Mouse (Mus musculus): ENCODE data around the gene Grin3b. TPM values are rescaled to one million over a fixed set of nuclear protein-coding genes. Genes with fewer than 3 reads are reported as not detected.
A peak's percentile ranks its signal among the peaks of the same experiment; 100 is the strongest.

Grin3b gene
- polyA plus RNA-seq, 1 experiment from 2014 or later: 0.38 TPM

DNA sequence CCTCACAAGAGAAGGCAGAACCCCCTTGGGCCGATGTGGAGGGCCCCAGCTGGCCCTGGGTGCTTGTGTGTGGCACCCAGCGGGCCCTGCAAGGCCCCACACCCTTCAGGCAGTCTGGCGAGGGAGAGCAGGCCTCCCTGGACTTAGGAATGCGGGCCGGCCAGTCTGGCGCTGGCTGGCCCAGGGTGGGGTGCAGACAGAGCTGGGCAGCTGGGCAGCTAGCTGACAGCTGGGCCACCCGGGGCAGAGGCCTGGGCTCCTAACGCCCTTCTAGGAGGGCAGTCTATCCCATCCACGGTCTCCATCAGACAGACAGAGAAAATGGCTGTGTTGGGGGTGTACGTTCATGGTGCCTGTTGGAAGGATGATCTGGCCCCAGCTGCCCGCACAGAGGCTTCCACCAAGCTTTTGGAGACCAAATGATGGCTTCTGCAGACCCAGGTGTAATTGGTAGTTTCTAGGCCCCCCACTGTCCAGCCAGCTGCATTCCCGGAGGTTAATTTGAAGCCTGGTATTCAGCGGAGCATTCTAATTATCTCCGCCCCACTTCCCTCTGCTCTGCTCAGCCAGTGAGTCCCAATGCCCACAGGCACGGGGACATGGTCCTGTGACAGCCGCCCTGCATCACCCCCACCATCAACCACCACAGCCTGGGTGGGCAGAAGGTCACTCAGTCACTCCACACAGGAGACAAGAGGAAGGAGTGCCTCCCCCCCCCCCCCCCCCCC lies 24.8 kb upstream of the Grin3b start:
- ATAC-seq (ENCODE audit: low FRiP score) (peak; percentile 62), DNase-seq (ENCODE audit: low spot score, missing footprints) (no peak)
- no peaks in the 10 kb centered on the region for H3K27me3 ChIP-seq (ENCODE audit: control insufficient read depth, insufficient read depth, low read length)
- peak overlapping the region; percentile 68 for H3K27ac ChIP-seq (ENCODE audit: low read depth, low read length)
- H3K9me3 ChIP-seq (ENCODE audit: control insufficient read depth, low read length): no peaks in the 10 kb centered on the region
- peak overlapping the region; percentile 13; the same call in 1 of the 2 replicates for H3K4me2 ChIP-seq
- WGBS: 22% methylated on average over 16 of the region's 16 CpGs
- peak overlapping the region; percentile 27; the same call in 1 of the 2 replicates for H3K9ac ChIP-seq (ENCODE audit: low read length)
- peaks cover 23% of the 10 kb centered on the region for H3K4me1 ChIP-seq (ENCODE audit: control insufficient read depth, insufficient read depth, low read length)
- H3K36me3 ChIP-seq (ENCODE audit: control insufficient read depth, insufficient read depth, low read length): no peaks in the 10 kb centered on the region
- no peak overlapping the region for H3K4me3 ChIP-seq (ENCODE audit: low read depth, low read length)

GRCm38 (mm10) chr10:79946752-79947322 lies 23.7 kb upstream of the Grin3b start:
- WGBS: 24% methylated on average over 6 of the region's 7 CpGs
- Histone ChIP-seq H3K4me3 (ENCODE audit: low read depth, low read length) (no peak overlapping the region), H3K27ac (ENCODE audit: low read depth, low read length) (peak overlapping the region; percentile 44), H3K4me2 (peak overlapping the region; percentile 4; the same call in 1 of the 2 replicates), H3K27me3 (ENCODE audit: control insufficient read depth, insufficient read depth, low read length) (no peaks in the 10 kb centered on the region), H3K9me3 (ENCODE audit: control insufficient read depth, low read length) (no peaks in the 10 kb centered on the region), H3K4me1 (ENCODE audit: control insufficient read depth, insufficient read depth, low read length) (peaks cover 23% of the 10 kb centered on the region), H3K9ac (ENCODE audit: low read length) (peak overlapping the region; percentile 30), H3K36me3 (ENCODE audit: control insufficient read depth, insufficient read depth, low read length) (no peaks in the 10 kb centered on the region)
- ATAC-seq (ENCODE audit: low FRiP score) (no peak; the same call in 1 of the 2 replicates), DNase-seq (ENCODE audit: low spot score, missing footprints) (no peak)

- no peaks in the 10 kb centered on the region for H3K9me3 ChIP-seq (ENCODE audit: control insufficient read depth, low read length)
- H3K27me3 ChIP-seq (ENCODE audit: control insufficient read depth, insufficient read depth, low read length): no peaks in the 10 kb centered on the region
- H3K27ac ChIP-seq (ENCODE audit: low read depth, low read length): no peak overlapping the region; the same call in 1 of the 2 replicates
- H3K36me3 ChIP-seq (ENCODE audit: control insufficient read depth, insufficient read depth, low read length): no peaks in the 10 kb centered on the region
- ATAC-seq (ENCODE audit: low FRiP score) (no peak), DNase-seq (ENCODE audit: low spot score, missing footprints) (no peak)
- WGBS: 84% methylated on average over 6 of the region's 6 CpGs
- H3K9ac ChIP-seq (ENCODE audit: low read length): no peak overlapping the region
- no peak overlapping the region for H3K4me3 ChIP-seq (ENCODE audit: low read depth, low read length)
- no peak overlapping the region for H3K4me2 ChIP-seq
- peaks cover 23% of the 10 kb centered on the region for H3K4me1 ChIP-seq (ENCODE audit: control insufficient read depth, insufficient read depth, low read length)
Observed at GRCm38 (mm10) chr10:79947502-79947901, 23.0 kb upstream of the Grin3b start.

- no peaks in the 10 kb centered on the region; the same call in 1 of the 2 replicates for H3K27me3 ChIP-seq (ENCODE audit: control insufficient read depth, insufficient read depth, low read length)
- ATAC-seq (ENCODE audit: low FRiP score) (no peak), DNase-seq (ENCODE audit: low spot score, missing footprints) (no peak)
- H3K36me3 ChIP-seq (ENCODE audit: control insufficient read depth, insufficient read depth, low read length): no peaks in the 10 kb centered on the region
- 93% methylated on average over 4 of the region's 4 CpGs for WGBS
- H3K4me2 ChIP-seq: no peak overlapping the region
- no peaks in the 10 kb centered on the region for H3K9me3 ChIP-seq (ENCODE audit: control insufficient read depth, low read length)
- peaks cover 19% of the 10 kb centered on the region for H3K4me1 ChIP-seq (ENCODE audit: control insufficient read depth, insufficient read depth, low read length)
- no peak overlapping the region for H3K27ac ChIP-seq (ENCODE audit: low read depth, low read length)
- H3K4me3 ChIP-seq (ENCODE audit: low read depth, low read length): no peak overlapping the region
- no peak overlapping the region for H3K9ac ChIP-seq (ENCODE audit: low read length)
Observed at GRCm38 (mm10) chr10:79949873-79950272, 20.6 kb upstream of the Grin3b start.

DNA sequence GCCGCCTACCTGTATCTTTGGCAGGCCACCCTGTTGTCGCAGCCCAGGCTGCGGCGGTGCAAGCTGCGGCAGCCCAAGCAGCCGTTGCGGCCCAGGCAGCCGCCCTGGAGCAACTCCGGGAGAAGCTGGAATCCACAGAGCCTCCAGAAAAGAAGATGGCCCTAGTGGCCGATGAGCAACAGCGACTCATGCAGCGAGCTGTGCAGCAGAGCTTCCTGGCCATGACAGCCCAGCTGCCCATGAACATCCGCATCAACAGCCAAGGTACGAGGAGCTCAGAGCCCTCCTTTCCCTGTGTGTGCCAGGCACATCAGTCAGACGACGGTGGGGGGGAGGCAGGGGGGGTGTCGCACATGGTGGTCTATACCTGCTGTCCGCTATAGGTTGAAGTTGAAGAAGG lies 19.9 kb upstream of the Grin3b start:
- Histone ChIP-seq H3K27me3 (ENCODE audit: control insufficient read depth, insufficient read depth, low read length) (no peaks in the 10 kb centered on the region; the same call in 1 of the 2 replicates), H3K4me2 (no peak overlapping the region), H3K4me1 (ENCODE audit: control insufficient read depth, insufficient read depth, low read length) (peaks cover 16% of the 10 kb centered on the region), H3K9me3 (ENCODE audit: control insufficient read depth, low read length) (no peaks in the 10 kb centered on the region), H3K36me3 (ENCODE audit: control insufficient read depth, insufficient read depth, low read length) (no peaks in the 10 kb centered on the region), H3K9ac (ENCODE audit: low read length) (no peak overlapping the region), H3K4me3 (ENCODE audit: low read depth, low read length) (no peak overlapping the region), H3K27ac (ENCODE audit: low read depth, low read length) (no peak overlapping the region)
- ATAC-seq (ENCODE audit: low FRiP score) (no peak), DNase-seq (ENCODE audit: low spot score, missing footprints) (no peak)
- 86% methylated on average over 18 of the region's 18 CpGs for WGBS

DNA sequence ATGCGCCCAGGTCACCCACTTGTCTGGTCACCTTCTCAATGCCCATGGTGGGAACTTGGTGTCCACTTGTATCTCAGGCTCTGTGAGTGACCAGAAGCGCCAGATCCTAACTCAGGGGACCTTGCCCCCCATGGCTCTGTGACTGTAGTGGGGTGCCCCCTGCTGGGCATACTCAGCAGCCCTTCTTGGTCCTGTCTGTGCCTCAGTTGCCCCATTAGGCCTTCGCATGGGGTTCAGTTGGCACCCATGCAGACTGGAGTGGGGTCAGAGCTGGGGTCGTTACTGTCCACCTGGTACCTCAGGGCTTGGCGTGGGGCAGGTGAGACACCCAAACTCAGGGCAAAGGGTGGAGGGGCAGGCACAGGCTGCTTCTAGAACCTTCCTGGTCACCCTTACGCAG lies 16.6 kb upstream of the Grin3b start:
- 87% methylated on average over 6 of the region's 6 CpGs for WGBS
- no peak overlapping the region for H3K4me3 ChIP-seq (ENCODE audit: low read depth, low read length)
- H3K9me3 ChIP-seq (ENCODE audit: control insufficient read depth, low read length): no peaks in the 10 kb centered on the region
- H3K4me2 ChIP-seq: no peak overlapping the region
- no peak for DNase-seq (ENCODE audit: low spot score, missing footprints)
- H3K36me3 ChIP-seq (ENCODE audit: control insufficient read depth, insufficient read depth, low read length): no peaks in the 10 kb centered on the region
- no peak for ATAC-seq (ENCODE audit: low FRiP score)
- no peak overlapping the region for H3K27ac ChIP-seq (ENCODE audit: low read depth, low read length)
- H3K27me3 ChIP-seq (ENCODE audit: control insufficient read depth, insufficient read depth, low read length): no peaks in the 10 kb centered on the region; the same call in 1 of the 2 replicates
- H3K9ac ChIP-seq (ENCODE audit: low read length): no peak overlapping the region
- H3K4me1 ChIP-seq (ENCODE audit: control insufficient read depth, insufficient read depth, low read length): 0 out of 2 replicates have a peak, but pooled peaks cover 2% of the 10 kb centered on the region

GRCm38 (mm10) chr10:79955691-79956090 lies 14.8 kb upstream of the Grin3b start:
- H3K27ac ChIP-seq (ENCODE audit: low read depth, low read length): no peak overlapping the region
- 70% methylated on average over 9 of the region's 9 CpGs for whole genome bisulfite sequencing
- no peak overlapping the region for H3K4me3 ChIP-seq (ENCODE audit: low read depth, low read length)
- H3K36me3 ChIP-seq (ENCODE audit: control insufficient read depth, insufficient read depth, low read length): no peaks in the 10 kb centered on the region
- no peak overlapping the region for H3K4me2 ChIP-seq
- ATAC-seq (ENCODE audit: low FRiP score) (no peak), DNase-seq (ENCODE audit: low spot score, missing footprints) (no peak)
- no peak overlapping the region for H3K9ac ChIP-seq (ENCODE audit: low read length)
- peaks cover 6% of the 10 kb centered on the region for H3K4me1 ChIP-seq (ENCODE audit: control insufficient read depth, insufficient read depth, low read length)
- no peaks in the 10 kb centered on the region for H3K9me3 ChIP-seq (ENCODE audit: control insufficient read depth, low read length)
- no peaks in the 10 kb centered on the region; the same call in 1 of the 2 replicates for H3K27me3 ChIP-seq (ENCODE audit: control insufficient read depth, insufficient read depth, low read length)

GRCm38 (mm10) chr10:79956643-79957154 lies 13.8 kb upstream of the Grin3b start:
- 10% methylated on average over 4 of the region's 4 CpGs for WGBS
- ATAC-seq (ENCODE audit: low FRiP score) (no peak), DNase-seq (ENCODE audit: low spot score, missing footprints) (no peak)
- Histone ChIP-seq H3K4me1 (ENCODE audit: control insufficient read depth, insufficient read depth, low read length) (peaks cover 10% of the 10 kb centered on the region), H3K4me3 (ENCODE audit: low read depth, low read length) (no peak overlapping the region), H3K9me3 (ENCODE audit: control insufficient read depth, low read length) (no peaks in the 10 kb centered on the region), H3K27ac (ENCODE audit: low read depth, low read length) (no peak overlapping the region), H3K4me2 (no peak overlapping the region), H3K36me3 (ENCODE audit: control insufficient read depth, insufficient read depth, low read length) (peaks cover 4% of the 10 kb centered on the region; the same call in 1 of the 2 replicates), H3K27me3 (ENCODE audit: control insufficient read depth, insufficient read depth, low read length) (no peaks in the 10 kb centered on the region; the same call in 1 of the 2 replicates), H3K9ac (ENCODE audit: low read length) (no peak overlapping the region)
